Mouse (Mus musculus): ENCODE data around the gene Rarb. TPM values are rescaled to one million over a fixed set of nuclear protein-coding genes. Genes with fewer than 3 reads are reported as not detected.

The Rarb gene
- polyA plus RNA-seq, 1 experiment: 0.19 TPM

DNA sequence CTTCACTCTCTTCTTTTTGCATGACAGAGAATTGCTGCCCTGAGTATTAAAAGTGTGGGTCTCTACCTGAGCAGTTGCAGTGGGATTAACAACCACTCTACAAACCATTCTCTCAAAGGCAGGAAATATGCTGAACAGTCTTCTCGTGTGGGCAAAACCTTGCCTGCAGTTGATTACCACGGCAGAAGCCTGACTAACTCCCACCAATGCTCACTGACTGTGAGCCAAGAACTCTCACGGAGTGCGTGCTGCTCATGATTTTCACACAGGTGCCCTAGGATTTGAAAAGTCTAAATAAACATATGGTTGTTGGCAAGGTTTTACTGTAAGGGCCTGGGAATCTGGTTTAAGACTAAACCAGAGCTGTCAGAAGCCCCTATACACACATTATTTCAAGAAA, 309.1 kb downstream of the Rarb start:
- no peak for TF ChIP-seq TCF12 (IDR thresholded peaks at IDR 0.05; ENCODE audit: insufficient read depth, poor library complexity, severe bottlenecking)
- no peak for TF ChIP-seq E2F4 (IDR thresholded peaks at IDR 0.05; ENCODE audit: insufficient read depth)
- TF ChIP-seq MYOD1 (IDR thresholded peaks at IDR 0.05; ENCODE audit: control insufficient read depth in 1 of 3, insufficient read length in 2 of 3, low read depth in 2 of 3): no peak
- TF ChIP-seq USF1 (IDR thresholded peaks at IDR 0.05; ENCODE audit: low read depth): no peak
- no peak overlapping the region for H3K4me3 ChIP-seq
- no peaks in the 10 kb centered on the region for H3K27me3 ChIP-seq (ENCODE audit: control insufficient read depth, insufficient read depth, insufficient read length)

GRCm38 (mm10) chr14:16508760-16509159, 310.2 kb downstream of the Rarb start:
- Histone ChIP-seq H3K36me3 (ENCODE audit: control insufficient read depth, insufficient read depth) (no peaks in the 10 kb centered on the region), H3K27me3 (ENCODE audit: control insufficient read depth, insufficient read depth, insufficient read length) (no peaks in the 10 kb centered on the region), H3ac (ENCODE audit: control insufficient read depth, insufficient read length) (no peak overlapping the region), H3K4me2 (ENCODE audit: low read depth) (no peak overlapping the region), H3K79me2 (ENCODE audit: control insufficient read depth, insufficient read depth) (no peaks in the 10 kb centered on the region), H3K4me3 (no peak overlapping the region)
- no peak for TF ChIP-seq MYOD1 (IDR thresholded peaks at IDR 0.05; ENCODE audit: control insufficient read depth in 1 of 3, insufficient read length in 2 of 3, low read depth in 2 of 3)
- TF ChIP-seq USF1 (IDR thresholded peaks at IDR 0.05; ENCODE audit: low read depth): no peak
- no peak for TF ChIP-seq CEBPB (IDR thresholded peaks at IDR 0.05; ENCODE audit: insufficient read depth, poor library complexity, severe bottlenecking)
- no peak for TF ChIP-seq SRF (IDR thresholded peaks at IDR 0.05; ENCODE audit: control insufficient read depth, insufficient read length, low read depth)
- TF ChIP-seq E2F4 (IDR thresholded peaks at IDR 0.05; ENCODE audit: insufficient read depth): no peak
- no peak for TF ChIP-seq POLR2AphosphoS2 (IDR thresholded peaks at IDR 0.05; ENCODE audit: insufficient read length, low read depth)

More for the DNA sequence above, 309.1 kb downstream of the Rarb start:
- Histone ChIP-seq H3ac (ENCODE audit: control insufficient read depth, insufficient read length) (no peak overlapping the region), H3K36me3 (ENCODE audit: control insufficient read depth, insufficient read depth) (no peaks in the 10 kb centered on the region), H3K79me2 (ENCODE audit: control insufficient read depth, insufficient read depth) (no peaks in the 10 kb centered on the region), H3K4me2 (ENCODE audit: low read depth) (no peak overlapping the region)

DNA sequence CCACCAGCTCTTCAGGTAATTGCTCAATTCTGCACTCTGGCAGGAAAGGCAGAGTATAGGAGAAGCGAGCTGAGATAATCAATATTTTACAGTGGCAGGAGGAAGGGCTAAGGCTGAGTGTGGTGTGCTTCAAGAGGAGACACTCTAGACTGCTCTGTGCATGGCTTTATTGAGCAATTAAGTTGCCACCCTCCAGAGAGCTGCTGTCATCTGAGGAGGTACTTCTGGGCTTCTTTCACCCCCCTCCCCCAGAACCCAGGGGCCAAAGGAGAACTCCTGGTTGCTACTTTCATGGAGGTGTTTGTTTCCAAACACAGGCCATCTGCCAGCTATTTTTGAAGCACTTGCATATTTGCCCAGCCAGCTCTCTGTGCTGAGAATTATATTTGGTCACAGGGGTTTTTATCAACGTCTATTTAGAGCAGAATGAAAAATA, 321.7 kb downstream of the Rarb start:
- Histone ChIP-seq H3K4me3 (no peak overlapping the region), H3K79me2 (ENCODE audit: control insufficient read depth, insufficient read depth) (no peaks in the 10 kb centered on the region), H3K4me2 (ENCODE audit: low read depth) (no peak overlapping the region), H3ac (ENCODE audit: control insufficient read depth, insufficient read length) (no peak overlapping the region), H3K36me3 (ENCODE audit: control insufficient read depth, insufficient read depth) (no peaks in the 10 kb centered on the region), H3K27me3 (ENCODE audit: control insufficient read depth, insufficient read depth, insufficient read length) (no peaks in the 10 kb centered on the region)
- TF ChIP-seq CEBPB (IDR thresholded peaks at IDR 0.05; ENCODE audit: insufficient read depth, poor library complexity, severe bottlenecking) (no peak), TCF3 (IDR thresholded peaks at IDR 0.05; ENCODE audit: insufficient read length, low read depth) (no peak), MAX (IDR thresholded peaks at IDR 0.05; ENCODE audit: low read depth) (no peak), POLR2AphosphoS2 (IDR thresholded peaks at IDR 0.05; ENCODE audit: insufficient read length, low read depth) (no peak), MYOG (IDR thresholded peaks at IDR 0.05; ENCODE audit: control insufficient read depth in 1 of 3, insufficient read depth in 1 of 3, insufficient read length in 2 of 3, low read depth in 2 of 3) (no peak), SRF (IDR thresholded peaks at IDR 0.05; ENCODE audit: control insufficient read depth, insufficient read length, low read depth) (no peak), E2F4 (IDR thresholded peaks at IDR 0.05; ENCODE audit: insufficient read depth) (no peak), TCF12 (IDR thresholded peaks at IDR 0.05; ENCODE audit: insufficient read depth, poor library complexity, severe bottlenecking) (no peak), POLR2A (IDR thresholded peaks at IDR 0.05; ENCODE audit: insufficient read length, low read depth) (no peak), USF1 (IDR thresholded peaks at IDR 0.05; ENCODE audit: low read depth) (no peak), REST (IDR thresholded peaks at IDR 0.05; ENCODE audit: insufficient read depth, insufficient read length) (no peak), MYOD1 (IDR thresholded peaks at IDR 0.05; ENCODE audit: control insufficient read depth in 1 of 3, insufficient read length in 2 of 3, low read depth in 2 of 3) (no peak)

DNA sequence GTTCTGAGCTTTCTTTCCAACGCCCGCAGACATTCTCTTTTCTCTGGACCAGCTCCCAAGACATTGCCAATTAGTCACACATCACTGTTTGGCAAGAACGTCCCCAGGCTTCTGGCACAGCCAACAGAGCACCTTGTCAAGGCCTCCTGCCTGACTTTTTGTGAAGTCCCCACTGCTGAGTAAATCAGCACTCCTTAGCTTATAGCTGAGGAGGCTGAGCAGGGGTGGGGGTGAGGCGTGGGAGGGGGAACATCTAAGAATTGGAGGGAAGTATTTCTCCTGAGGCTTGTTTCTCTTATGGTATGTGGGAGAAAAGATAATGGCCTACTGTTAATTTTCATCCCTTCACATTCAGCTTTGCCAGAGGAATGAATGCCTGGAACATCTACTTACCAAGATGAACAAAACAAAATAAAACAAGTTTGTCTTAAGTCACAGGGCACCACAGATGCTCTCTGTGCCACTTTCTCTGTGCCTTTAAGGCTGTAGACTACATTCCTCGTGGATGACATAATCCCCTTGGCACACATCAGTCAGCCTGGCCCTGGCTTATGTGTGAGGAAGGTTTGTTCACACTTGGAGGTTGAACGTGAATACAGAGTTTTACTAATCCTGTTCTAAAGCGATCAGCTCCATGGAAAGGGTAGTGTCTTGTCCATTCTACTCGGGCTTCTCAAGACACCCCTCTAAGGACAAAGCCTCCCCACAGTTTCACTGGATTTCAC, 335.1 kb downstream of the Rarb start:
- no peaks in the 10 kb centered on the region for H3K27me3 ChIP-seq (ENCODE audit: control insufficient read depth, insufficient read depth, insufficient read length)
- no peak overlapping the region for H3K4me2 ChIP-seq (ENCODE audit: low read depth)
- TF ChIP-seq POLR2AphosphoS2 (IDR thresholded peaks at IDR 0.05; ENCODE audit: insufficient read length, low read depth): no peak
- TF ChIP-seq MYOG (IDR thresholded peaks at IDR 0.05; ENCODE audit: control insufficient read depth in 1 of 3, insufficient read depth in 1 of 3, insufficient read length in 2 of 3, low read depth in 2 of 3): no peak
- TF ChIP-seq USF1 (IDR thresholded peaks at IDR 0.05; ENCODE audit: low read depth): no peak
- TF ChIP-seq E2F4 (IDR thresholded peaks at IDR 0.05; ENCODE audit: insufficient read depth): no peak
- no peak for TF ChIP-seq CEBPB (IDR thresholded peaks at IDR 0.05; ENCODE audit: insufficient read depth, poor library complexity, severe bottlenecking)
- TF ChIP-seq MYOD1 (IDR thresholded peaks at IDR 0.05; ENCODE audit: control insufficient read depth in 1 of 3, insufficient read length in 2 of 3, low read depth in 2 of 3): no peak
- TF ChIP-seq POLR2A (IDR thresholded peaks at IDR 0.05; ENCODE audit: insufficient read length, low read depth): no peak
- TF ChIP-seq TCF12 (IDR thresholded peaks at IDR 0.05; ENCODE audit: insufficient read depth, poor library complexity, severe bottlenecking): no peak
- no peak for TF ChIP-seq MAX (IDR thresholded peaks at IDR 0.05; ENCODE audit: low read depth)
- no peak for TF ChIP-seq SRF (IDR thresholded peaks at IDR 0.05; ENCODE audit: control insufficient read depth, insufficient read length, low read depth)
- TF ChIP-seq TCF3 (IDR thresholded peaks at IDR 0.05; ENCODE audit: insufficient read length, low read depth): no peak
- TF ChIP-seq REST (IDR thresholded peaks at IDR 0.05; ENCODE audit: insufficient read depth, insufficient read length): no peak
- no peak overlapping the region for H3K4me3 ChIP-seq
- no peak overlapping the region for H3ac ChIP-seq (ENCODE audit: control insufficient read depth, insufficient read length)
- no peaks in the 10 kb centered on the region for H3K36me3 ChIP-seq (ENCODE audit: control insufficient read depth, insufficient read depth)
- H3K79me2 ChIP-seq (ENCODE audit: control insufficient read depth, insufficient read depth): no peaks in the 10 kb centered on the region

GRCm38 (mm10) chr14:16480621-16481020, 338.3 kb downstream of the Rarb start:
- H3K36me3 ChIP-seq (ENCODE audit: control insufficient read depth, insufficient read depth): no peaks in the 10 kb centered on the region
- H3K4me2 ChIP-seq (ENCODE audit: low read depth): no peak overlapping the region
- no peak overlapping the region for H3K4me3 ChIP-seq
- H3K27me3 ChIP-seq (ENCODE audit: control insufficient read depth, insufficient read depth, insufficient read length): no peaks in the 10 kb centered on the region
- H3ac ChIP-seq (ENCODE audit: control insufficient read depth, insufficient read length): no peak overlapping the region
- H3K79me2 ChIP-seq (ENCODE audit: control insufficient read depth, insufficient read depth): no peaks in the 10 kb centered on the region
- TF ChIP-seq REST (IDR thresholded peaks at IDR 0.05; ENCODE audit: insufficient read depth, insufficient read length): no peak
- no peak for TF ChIP-seq E2F4 (IDR thresholded peaks at IDR 0.05; ENCODE audit: insufficient read depth)
- TF ChIP-seq MAX (IDR thresholded peaks at IDR 0.05; ENCODE audit: low read depth): no peak
- no peak for TF ChIP-seq POLR2AphosphoS2 (IDR thresholded peaks at IDR 0.05; ENCODE audit: insufficient read length, low read depth)
- no peak for TF ChIP-seq USF1 (IDR thresholded peaks at IDR 0.05; ENCODE audit: low read depth)
- TF ChIP-seq TCF12 (IDR thresholded peaks at IDR 0.05; ENCODE audit: insufficient read depth, poor library complexity, severe bottlenecking): no peak
